Mouse (Mus musculus): ENCODE results near the gene Acadvl.

GRCm38 (mm10) chr11:70030651-70031320, 15.6 kb upstream of the Acadvl start:
- TF ChIP-seq CTCF (IDR thresholded peaks at IDR 0.05; ENCODE audit: borderline replicate concordance, extremely low read depth, insufficient read depth, insufficient read length) (no peak), POLR2A (IDR thresholded peaks at IDR 0.05; ENCODE audit: borderline replicate concordance, extremely low read depth, insufficient read depth, insufficient read length, poor library complexity, severe bottlenecking) (no peak)

Measured in brain, embryonic 14.5 days (tissue).